Mouse (Mus musculus): ENCODE results near the gene Hic1. TPM values are rescaled to one million over a fixed set of nuclear protein-coding genes. Genes with fewer than 3 reads are reported as not detected.

Gene Hic1
- polyA plus RNA-seq, 1 experiment from 2014 or later: 11.0 TPM

GRCm38 (mm10) chr11:75192336-75193214 lies 23.3 kb upstream of the Hic1 start:
- H3K36me3 ChIP-seq: no peaks in the 10 kb centered on the region
- peaks cover 29% of the 10 kb centered on the region for H3K27me3 ChIP-seq
- ATAC-seq (replicated peaks; ENCODE audit: insufficient number of reproducible peaks, insufficient read depth, low FRiP score, low read depth): peak; percentile 44
- H3K27ac ChIP-seq: peak overlapping the region; percentile 93
- H3K4me1 ChIP-seq (replicated peaks): peaks cover 75% of the 10 kb centered on the region
- peak overlapping the region; percentile 71 for H3K9ac ChIP-seq
- no peaks in the 10 kb centered on the region for H3K9me3 ChIP-seq (replicated peaks)
- H3K4me3 ChIP-seq: peak overlapping the region; percentile 70
- 23% methylated on average over 13 of the region's 13 CpGs for WGBS
- H3K4me2 ChIP-seq: peak overlapping the region; percentile 94

- Histone ChIP-seq H3K27ac (0 out of 2 replicates have a peak overlapping the region, but pooled peaks have one; percentile 48), H3K9ac (no peak overlapping the region), H3K9me3 (replicated peaks) (no peaks in the 10 kb centered on the region), H3K27me3 (peaks cover 29% of the 10 kb centered on the region), H3K4me1 (replicated peaks) (peaks cover 74% of the 10 kb centered on the region), H3K4me3 (no peak overlapping the region), H3K36me3 (no peaks in the 10 kb centered on the region), H3K4me2 (peak overlapping the region; percentile 7; the same call in 1 of the 2 replicates)
- 40% methylated on average over 6 of the region's 6 CpGs for whole genome bisulfite sequencing
- ATAC-seq (replicated peaks; ENCODE audit: insufficient number of reproducible peaks, insufficient read depth, low FRiP score, low read depth): no peak
Measured at GRCm38 (mm10) chr11:75191841-75192240, 22.5 kb upstream of the Hic1 start.

DNA sequence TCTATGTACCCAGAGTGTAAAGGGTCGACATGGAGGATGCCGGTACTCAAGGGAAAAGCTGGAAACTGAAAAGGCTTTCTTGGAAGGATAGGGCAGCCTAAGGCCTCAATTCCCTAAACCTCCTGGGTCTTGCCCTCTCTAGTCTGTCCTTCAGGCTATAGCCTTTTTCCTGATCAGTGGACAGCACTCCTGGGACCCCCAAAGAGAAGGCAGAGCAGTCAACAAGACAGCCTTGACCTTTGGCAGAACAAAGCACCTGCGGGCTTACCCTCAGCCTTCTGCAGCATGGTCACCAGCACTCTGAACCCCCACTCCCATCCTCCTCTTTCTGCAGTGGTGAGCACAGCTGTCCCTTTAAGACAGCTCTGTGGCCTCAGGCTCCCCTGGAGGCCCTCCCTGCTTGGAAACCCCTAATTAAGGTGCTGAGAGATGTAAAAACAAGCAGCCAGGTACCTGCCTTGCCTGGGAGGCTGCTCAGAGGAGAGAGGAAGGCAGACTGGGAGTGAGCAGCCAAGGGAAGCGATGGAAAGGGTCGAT lies 21.7 kb upstream of the Hic1 start, which contains the start of gene Dph1:
TSS of gene Dph1 (minus strand) at position 337 of the 537 bp plus-strand sequence.
- Histone ChIP-seq H3K9ac (peak within 1 kb of the TSS; percentile 70), H3K36me3 (no peaks in the 10 kb centered on the region), H3K27me3 (peaks cover 25% of the 10 kb centered on the region), H3K4me2 (peak within 1 kb of the TSS; percentile 89), H3K4me3 (peak within 1 kb of the TSS; percentile 67), H3K27ac (peak within 1 kb of the TSS; percentile 51), H3K9me3 (replicated peaks) (no peaks in the 10 kb centered on the region), H3K4me1 (replicated peaks) (peaks cover 65% of the 10 kb centered on the region)
- WGBS: 55% methylated on average over 5 of the region's 5 CpGs
- ATAC-seq (replicated peaks; ENCODE audit: insufficient number of reproducible peaks, insufficient read depth, low FRiP score, low read depth): no peak

GRCm38 (mm10) chr11:75190371-75190724 lies 21.0 kb upstream of the Hic1 start:
- Histone ChIP-seq H3K27me3 (peaks cover 20% of the 10 kb centered on the region), H3K27ac (peak overlapping the region; percentile 51), H3K4me3 (peak overlapping the region; percentile 67), H3K4me1 (replicated peaks) (peaks cover 59% of the 10 kb centered on the region), H3K36me3 (peaks cover 2% of the 10 kb centered on the region; the same call in 1 of the 2 replicates), H3K9ac (peak overlapping the region; percentile 70), H3K4me2 (peak overlapping the region; percentile 89), H3K9me3 (replicated peaks) (no peaks in the 10 kb centered on the region)
- under 1% methylated on average over 24 of the region's 24 CpGs for WGBS
- ATAC-seq (replicated peaks; ENCODE audit: insufficient number of reproducible peaks, insufficient read depth, low FRiP score, low read depth): peak; percentile 65

GRCm38 (mm10) chr11:75189713-75190370 lies 20.5 kb upstream of the Hic1 start:
- 1% methylated on average over 22 of the region's 22 CpGs for WGBS
- peak overlapping the region; percentile 89 for H3K4me2 ChIP-seq
- peaks cover 15% of the 10 kb centered on the region for H3K27me3 ChIP-seq
- H3K36me3 ChIP-seq: peaks cover 2% of the 10 kb centered on the region; the same call in 1 of the 2 replicates
- no peaks in the 10 kb centered on the region for H3K9me3 ChIP-seq (replicated peaks)
- ATAC-seq (replicated peaks; ENCODE audit: insufficient number of reproducible peaks, insufficient read depth, low FRiP score, low read depth): 0 out of 2 replicates have a peak, but pooled peaks have one; percentile 0
- H3K9ac ChIP-seq: peak overlapping the region; percentile 70
- peaks cover 54% of the 10 kb centered on the region for H3K4me1 ChIP-seq (replicated peaks)
- peak overlapping the region; percentile 51 for H3K27ac ChIP-seq
- H3K4me3 ChIP-seq: peak overlapping the region; percentile 67

GRCm38 (mm10) chr11:75184986-75185385 lies 15.7 kb upstream of the Hic1 start:
- Histone ChIP-seq H3K27me3 (no peaks in the 10 kb centered on the region), H3K9ac (no peak overlapping the region), H3K27ac (no peak overlapping the region), H3K36me3 (peaks cover 21% of the 10 kb centered on the region; the same call in 1 of the 2 replicates), H3K9me3 (replicated peaks) (no peaks in the 10 kb centered on the region), H3K4me3 (no peak overlapping the region), H3K4me1 (replicated peaks) (peaks cover 14% of the 10 kb centered on the region), H3K4me2 (no peak overlapping the region)
- ATAC-seq (replicated peaks; ENCODE audit: insufficient number of reproducible peaks, insufficient read depth, low FRiP score, low read depth): no peak
- 86% methylated on average over 1 of the region's 2 CpGs for WGBS

GRCm38 (mm10) chr11:75184573-75184972 lies 15.3 kb upstream of the Hic1 start:
- H3K9me3 ChIP-seq (replicated peaks): no peaks in the 10 kb centered on the region
- no peaks in the 10 kb centered on the region for H3K27me3 ChIP-seq
- H3K27ac ChIP-seq: no peak overlapping the region
- peaks cover 23% of the 10 kb centered on the region; the same call in 1 of the 2 replicates for H3K36me3 ChIP-seq
- H3K9ac ChIP-seq: no peak overlapping the region
- H3K4me1 ChIP-seq (replicated peaks): peaks cover 13% of the 10 kb centered on the region
- H3K4me2 ChIP-seq: no peak overlapping the region
- WGBS: 90% methylated on average over 5 of the region's 5 CpGs
- H3K4me3 ChIP-seq: no peak overlapping the region
- 0 out of 2 replicates have a peak, but pooled peaks have one; percentile 3 for ATAC-seq (replicated peaks; ENCODE audit: insufficient number of reproducible peaks, insufficient read depth, low FRiP score, low read depth)

GRCm38 (mm10) chr11:75183917-75184570 lies 14.7 kb upstream of the Hic1 start:
- Histone ChIP-seq H3K27me3 (no peaks in the 10 kb centered on the region), H3K4me2 (no peak overlapping the region), H3K4me3 (no peak overlapping the region), H3K27ac (no peak overlapping the region), H3K9ac (no peak overlapping the region), H3K36me3 (peaks cover 23% of the 10 kb centered on the region; the same call in 1 of the 2 replicates), H3K9me3 (replicated peaks) (no peaks in the 10 kb centered on the region), H3K4me1 (replicated peaks) (peaks cover 13% of the 10 kb centered on the region)
- WGBS: 59% methylated on average over 2 of the region's 2 CpGs
- ATAC-seq (replicated peaks; ENCODE audit: insufficient number of reproducible peaks, insufficient read depth, low FRiP score, low read depth): no peak

DNA sequence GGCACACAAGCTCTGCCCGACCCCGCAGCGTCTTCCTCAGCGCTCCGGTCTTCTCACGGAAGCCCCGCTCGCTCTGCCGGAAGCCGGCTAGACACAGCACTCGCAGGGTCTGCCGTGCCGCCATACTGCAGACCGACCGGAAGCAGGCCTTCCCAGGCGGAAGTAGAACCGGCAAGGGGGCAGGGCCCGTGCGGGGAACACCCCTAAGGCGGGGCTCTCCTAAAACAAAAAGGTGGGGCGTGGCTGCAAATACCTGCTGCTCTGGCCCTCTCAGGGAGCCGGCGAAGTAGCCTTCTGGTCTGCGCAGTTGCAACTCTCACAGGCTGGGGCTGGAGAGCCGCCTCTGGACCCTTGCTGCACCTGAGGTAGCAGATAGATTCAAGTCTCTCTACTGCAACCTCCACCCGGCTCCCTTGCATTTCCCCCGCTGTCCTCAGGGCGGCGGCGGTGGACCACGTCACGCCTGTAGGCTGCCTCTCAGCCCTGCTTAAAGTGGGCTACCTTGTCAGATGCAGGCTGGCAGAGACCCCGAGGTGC lies 9.4 kb upstream of the Hic1 start, which contains the start of gene Ovca2:
TSS of gene Ovca2 (minus strand) at position 164 of the 537 bp plus-strand sequence.
- under 1% methylated on average over 33 of the region's 33 CpGs for WGBS
- Histone ChIP-seq H3K9me3 (replicated peaks) (no peaks in the 10 kb centered on the region), H3K4me2 (peak within 1 kb of the TSS; percentile 70), H3K27me3 (no peaks in the 10 kb centered on the region), H3K27ac (peak within 1 kb of the TSS; percentile 77), H3K4me1 (replicated peaks) (peaks cover 26% of the 10 kb centered on the region), H3K36me3 (peaks cover 30% of the 10 kb centered on the region; the same call in 1 of the 2 replicates), H3K9ac (peak within 1 kb of the TSS; percentile 80), H3K4me3 (peak within 1 kb of the TSS; percentile 81)
- peak; percentile 92 for ATAC-seq (replicated peaks; ENCODE audit: insufficient number of reproducible peaks, insufficient read depth, low FRiP score, low read depth)

- Histone ChIP-seq H3K27me3 (peaks cover 6% of the 10 kb centered on the region), H3K4me3 (peak overlapping the region; percentile 81), H3K36me3 (peaks cover 24% of the 10 kb centered on the region; the same call in 1 of the 2 replicates), H3K9ac (peak overlapping the region; percentile 80), H3K4me2 (peak overlapping the region; percentile 70), H3K9me3 (replicated peaks) (no peaks in the 10 kb centered on the region), H3K27ac (peak overlapping the region; percentile 77), H3K4me1 (replicated peaks) (peaks cover 33% of the 10 kb centered on the region)
- no peak for ATAC-seq (replicated peaks; ENCODE audit: insufficient number of reproducible peaks, insufficient read depth, low FRiP score, low read depth)
- WGBS: 39% methylated on average over 12 of the region's 12 CpGs
Measured at GRCm38 (mm10) chr11:75178011-75178410, 8.7 kb upstream of the Hic1 start.

All from heart, embryonic 15.5 days (tissue).